Mouse (Mus musculus) heart, embryonic 10.5 days (tissue): ENCODE measurements around the gene Zic1. TPM values are rescaled to one million over a fixed set of nuclear protein-coding genes. Genes with fewer than 3 reads are reported as not detected.

Source experiments
- DNase-seq: peaks from one replicate; pipeline ENCODE4 v3.0.0-alpha.2; 2017; ENCODE audit warnings: low spot score
- H3K27ac ChIP-seq: fragments of 300-500 bp; sonication (generic); 2 replicates; pipeline ENCODE4 v1.5.1; 2016; ENCODE audit warnings: mild to moderate bottlenecking
- H3K27me3 ChIP-seq: fragments of 300-500 bp; sonication (generic); 2 replicates; pipeline ENCODE4 v1.6.1; 2016; ENCODE audit warnings: mild to moderate bottlenecking; ENCODE audit not compliant: poor library complexity, insufficient read depth, severe bottlenecking
- H3K36me3 ChIP-seq: fragments of 300-500 bp; sonication (generic); 2 replicates; pipeline ENCODE4 v1.6.1; 2016; ENCODE audit warnings: mild to moderate bottlenecking, moderate library complexity
- H3K4me1 ChIP-seq: fragments of 300-500 bp; sonication (generic); 2 replicates; pipeline ENCODE4 v1.6.1; 2016; ENCODE audit warnings: mild to moderate bottlenecking
- H3K4me3 ChIP-seq: fragments of 300-500 bp; sonication (generic); 2 replicates; pipeline ENCODE4 v1.5.1; 2016; ENCODE audit warnings: mild to moderate bottlenecking, moderate library complexity
- H3K9me3 ChIP-seq: fragments of 300-500 bp; sonication (generic); 2 replicates; pipeline ENCODE4 v1.6.1; 2016; ENCODE audit warnings: mild to moderate bottlenecking, moderate library complexity
- WGBS: fragments of 180-500 bp; shearing (Covaris S2); methylation state at CpG from one replicate; pipeline ENCODE4 v1.1.7; 2016; 5-methylcytosine and 5-hydroxymethylcytosine counted together
- polyA plus RNA-seq: library from polyadenylated mRNA; unstranded; fragments of >200 nt; fragmentation: Nextera tagmentation; extraction: Ambion mirVana; gene quantifications from 2 replicates; pipeline ENCODE4 v1.2.1, GENCODE M21; 2016

Gene Zic1
- polyA plus RNA-seq, 1 experiment from 2014 or later: not detected

- Histone ChIP-seq H3K27ac (no peak overlapping the region), H3K9me3 (no peaks in the 10 kb centered on the region), H3K4me1 (peaks cover 10% of the 10 kb centered on the region), H3K36me3 (no peaks in the 10 kb centered on the region), H3K27me3 (peaks cover 93% of the 10 kb centered on the region), H3K4me3 (no peak overlapping the region)
- 3% methylated on average over 5 of the region's 5 CpGs for WGBS
- DNase-seq: no peak
These were observed 14.2 kb downstream of the Zic1 start for GRCm38 (mm10) chr9:91351361-91351760.

DNA sequence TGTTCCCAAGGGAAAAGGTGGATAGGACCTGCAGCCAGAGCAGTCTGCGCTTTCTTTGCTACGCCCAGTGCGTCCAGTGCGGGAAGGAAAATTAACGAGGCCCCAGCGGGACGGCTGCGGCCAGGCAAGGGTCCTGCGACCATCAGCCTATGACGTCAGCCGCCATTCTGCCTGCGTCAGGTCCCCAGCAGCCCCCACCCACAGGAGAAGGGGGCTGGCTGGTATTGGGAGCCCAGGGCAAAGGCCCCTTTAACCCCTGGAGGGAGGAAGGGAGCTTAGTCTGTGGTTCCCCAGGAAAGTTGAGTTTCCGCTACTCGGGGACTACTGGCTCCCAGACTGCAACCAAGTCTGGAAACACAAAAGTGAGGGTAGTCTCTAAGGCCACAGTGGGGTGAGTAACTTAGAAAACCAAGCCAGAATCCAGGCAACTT, 14.7 kb downstream of the Zic1 start:
- no peak for DNase-seq
- H3K4me1 ChIP-seq: peaks cover 9% of the 10 kb centered on the region
- 3% methylated on average over 14 of the region's 14 CpGs for whole genome bisulfite sequencing
- H3K36me3 ChIP-seq: no peaks in the 10 kb centered on the region
- peaks cover 91% of the 10 kb centered on the region for H3K27me3 ChIP-seq
- H3K9me3 ChIP-seq: no peaks in the 10 kb centered on the region
- no peak overlapping the region for H3K27ac ChIP-seq
- 0 out of 2 replicates have a peak overlapping the region, but pooled peaks have one; percentile 12 for H3K4me3 ChIP-seq

DNA sequence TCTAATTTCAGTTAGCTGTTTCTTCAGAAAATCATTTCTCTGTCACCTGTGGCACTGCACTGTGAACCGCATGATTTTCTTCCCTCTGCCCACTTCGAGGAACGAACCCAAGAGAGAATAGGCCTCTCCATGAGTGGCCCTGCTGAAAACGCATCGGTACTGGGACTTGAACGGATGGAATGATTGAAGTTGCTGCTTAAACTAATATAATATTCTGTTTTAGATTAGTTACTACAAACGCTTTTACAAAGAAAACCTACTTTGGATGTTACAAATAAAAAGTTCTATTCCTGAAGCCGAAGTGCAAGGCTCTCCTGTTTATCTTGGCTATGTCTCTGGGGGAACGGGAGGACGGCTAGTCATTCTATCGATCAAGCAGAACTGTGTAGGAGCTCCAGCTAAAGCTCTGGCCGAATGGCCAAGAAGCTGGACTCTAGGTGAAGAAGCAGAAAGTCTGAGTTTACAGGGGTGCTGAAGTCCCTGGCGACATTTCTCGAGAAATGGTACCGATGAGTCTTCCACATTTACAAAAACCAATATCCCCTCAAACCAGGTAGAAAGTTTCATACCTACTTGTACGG, 15.3 kb downstream of the Zic1 start:
- Histone ChIP-seq H3K9me3 (no peaks in the 10 kb centered on the region), H3K27me3 (peaks cover 85% of the 10 kb centered on the region), H3K4me1 (peaks cover 4% of the 10 kb centered on the region; the same call in 1 of the 2 replicates), H3K4me3 (no peak overlapping the region), H3K27ac (no peak overlapping the region), H3K36me3 (no peaks in the 10 kb centered on the region)
- WGBS: under 1% methylated on average over 16 of the region's 16 CpGs
- no peak for DNase-seq

GRCm38 (mm10) chr9:91348746-91349145, 16.9 kb downstream of the Zic1 start:
- Histone ChIP-seq H3K36me3 (no peaks in the 10 kb centered on the region), H3K27me3 (peaks cover 76% of the 10 kb centered on the region), H3K4me3 (no peak overlapping the region), H3K4me1 (peaks cover 4% of the 10 kb centered on the region; the same call in 1 of the 2 replicates), H3K27ac (no peak overlapping the region), H3K9me3 (no peaks in the 10 kb centered on the region)
- DNase-seq: no peak
- WGBS: 26% methylated on average over 1 of the region's 1 CpGs

DNA sequence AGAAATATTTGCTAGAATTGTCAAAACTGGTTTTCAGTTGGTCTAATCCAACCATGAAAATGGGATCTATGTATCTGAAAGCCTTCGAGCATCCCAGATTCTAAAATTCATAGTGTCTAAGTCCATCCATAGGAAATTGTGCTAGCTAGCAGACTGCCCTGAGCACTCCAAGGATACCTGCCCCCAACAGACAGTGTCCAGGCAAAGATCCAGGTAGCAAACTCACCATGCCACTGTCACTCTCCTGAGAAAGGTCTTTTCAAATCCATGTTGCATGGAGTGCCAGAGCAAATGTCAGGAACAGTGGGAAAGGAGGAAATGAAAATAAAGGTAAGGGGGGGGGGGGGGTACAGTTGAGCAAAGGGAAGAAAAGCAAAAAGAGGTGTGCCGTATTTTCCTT, 18.0 kb downstream of the Zic1 start:
- Histone ChIP-seq H3K4me1 (peaks cover 4% of the 10 kb centered on the region; the same call in 1 of the 2 replicates), H3K4me3 (no peak overlapping the region), H3K36me3 (no peaks in the 10 kb centered on the region), H3K27ac (no peak overlapping the region), H3K9me3 (no peaks in the 10 kb centered on the region), H3K27me3 (peaks cover 65% of the 10 kb centered on the region)
- 51% methylated on average over 2 of the region's 2 CpGs for WGBS
- no peak for DNase-seq

Other genes starting within 250 kb of the Zic1 start
- 0.13 TPM in 1 of 2 replicates, not detected in the other for gene Zic4, start 3.4 kb downstream of the Zic1 start, polyA plus RNA-seq